Mouse (Mus musculus): ENCODE data around the gene Synrg.

- TF ChIP-seq GATA1 (IDR thresholded peaks at IDR 0.05; ENCODE audit: low read length): no peak
- TF ChIP-seq TAL1 (IDR thresholded peaks at IDR 0.05; ENCODE audit: low read length): no peak
These were observed 97.7 kb downstream of the Synrg start for GRCm38 (mm10) chr11:84061881-84062280.

Data from erythroblast, embryonic 14.5 days (primary cell).